Mouse (Mus musculus): ENCODE data around the gene Xpc.

The Xpc gene

GRCm38 (mm10) chr6:91522816-91523215 lies 7.1 kb upstream of the Xpc start:
- DNase-seq = no peak

DNA sequence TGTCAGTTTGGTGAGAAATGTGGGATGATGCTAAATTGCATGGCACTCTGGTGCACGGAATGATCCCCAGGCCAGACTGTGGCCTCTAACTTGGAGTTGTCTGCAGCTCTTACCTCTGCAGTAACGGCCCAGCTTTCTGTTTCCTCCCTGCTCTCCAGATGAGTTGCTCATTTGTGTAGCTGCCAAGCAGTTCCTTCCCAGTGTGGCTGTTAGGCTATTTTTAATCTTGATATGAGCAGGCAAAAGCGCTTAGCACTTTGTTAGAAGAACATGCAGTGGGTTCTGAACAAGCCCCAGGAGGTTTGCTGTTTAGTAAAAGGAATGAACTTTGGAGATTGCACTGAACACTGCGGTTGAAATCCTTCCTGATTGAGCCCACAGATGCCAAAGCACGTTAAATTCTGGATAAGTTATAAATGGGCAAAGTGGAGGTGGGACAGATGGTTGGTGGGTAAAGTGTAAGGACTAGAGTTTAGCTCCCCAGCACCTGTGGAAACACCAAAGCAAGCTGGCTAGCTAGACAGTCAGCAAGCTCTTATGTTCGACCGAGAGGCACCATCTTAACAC lies 2.8 kb upstream of the Xpc start:
- DNase-seq = no peak

GRCm38 (mm10) chr6:91514737-91515362 lies 838 bp downstream of the Xpc start:
- DNase-seq = no peak

DNA sequence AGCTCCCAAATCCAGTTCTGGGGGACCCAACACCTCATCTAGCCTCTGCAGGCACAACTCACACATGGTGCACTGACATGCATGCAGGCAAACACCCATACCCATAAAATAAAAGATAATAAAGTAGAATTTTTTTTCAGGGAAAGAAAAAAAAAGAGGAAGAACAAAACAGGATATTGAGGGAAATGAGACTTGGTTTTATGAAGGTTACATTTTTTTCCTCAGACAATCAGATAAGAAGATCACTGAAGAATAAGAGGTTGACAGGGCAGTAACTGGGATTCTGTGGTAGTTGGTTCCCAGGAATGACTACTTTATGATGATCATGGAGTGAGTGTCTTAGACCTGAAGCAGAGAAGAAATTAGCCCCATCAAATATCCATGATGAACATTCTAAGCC lies 1.6 kb downstream of the Xpc start:
- no peak for DNase-seq

DNA sequence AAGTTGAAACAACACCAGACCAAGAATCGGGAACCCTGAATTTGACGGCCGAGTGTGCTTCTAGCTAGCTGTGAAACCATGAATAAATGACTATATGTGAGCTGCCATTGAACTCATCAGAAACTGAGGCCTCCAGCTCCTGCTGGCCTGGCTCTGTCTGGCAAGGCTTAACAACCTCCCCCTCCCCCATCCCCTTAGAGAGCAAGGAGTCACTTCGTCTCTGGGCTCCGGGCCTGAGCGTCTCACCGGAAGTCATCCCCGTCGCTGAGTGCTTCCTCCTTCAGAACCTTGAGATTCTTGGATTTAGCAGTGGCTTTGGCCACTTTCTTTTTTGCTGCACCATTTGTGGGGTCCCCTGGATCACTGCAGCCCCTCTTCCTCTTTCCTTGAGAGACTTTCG lies 5.5 kb downstream of the Xpc start:
- no peak for DNase-seq

DNA sequence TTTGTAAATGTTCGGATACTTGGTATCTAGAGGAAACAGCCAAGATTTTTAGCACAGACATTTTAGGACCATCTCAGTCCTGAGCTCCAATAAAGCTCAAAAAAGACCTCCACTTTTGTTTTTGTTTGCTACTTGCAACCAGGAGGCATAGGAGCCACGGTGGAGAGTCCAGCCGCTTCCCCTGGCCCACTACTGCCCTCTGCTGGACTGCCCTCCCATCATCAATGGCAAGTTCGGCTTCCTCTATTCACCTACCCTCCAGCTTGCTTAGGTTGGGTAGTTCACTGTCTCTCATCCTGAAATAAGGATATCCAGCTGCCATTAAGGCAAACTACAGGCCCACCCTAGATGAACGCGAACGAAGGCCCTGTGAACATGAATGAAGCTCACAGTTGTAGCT lies 6.4 kb downstream of the Xpc start:
- peak; percentile 79 for DNase-seq

- no peak for DNase-seq
These were observed 7.6 kb downstream of the Xpc start for GRCm38 (mm10) chr6:91508041-91508440.

DNA sequence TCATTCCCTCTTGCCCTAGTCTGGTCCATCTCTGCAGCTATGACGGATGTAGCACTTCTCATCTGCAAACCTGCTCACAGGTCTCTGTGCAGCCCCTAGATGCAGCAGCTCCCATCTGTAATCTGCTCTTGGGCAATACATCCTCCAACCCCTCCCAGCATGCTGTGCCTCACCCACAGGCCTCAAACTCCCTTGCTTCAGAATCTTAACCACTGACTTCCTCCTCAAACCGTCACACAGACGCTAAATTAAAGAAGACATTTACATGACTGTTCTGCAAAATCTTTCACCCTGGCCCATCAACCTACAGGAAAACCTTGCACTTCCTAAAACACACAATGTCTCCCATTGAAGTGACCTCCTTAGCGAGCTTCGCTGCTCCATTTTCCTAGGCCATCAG lies 9.7 kb downstream of the Xpc start:
- DNase-seq = no peak

GRCm38 (mm10) chr6:91503302-91503701 lies 12.4 kb downstream of the Xpc start:
- no peak for DNase-seq

DNA sequence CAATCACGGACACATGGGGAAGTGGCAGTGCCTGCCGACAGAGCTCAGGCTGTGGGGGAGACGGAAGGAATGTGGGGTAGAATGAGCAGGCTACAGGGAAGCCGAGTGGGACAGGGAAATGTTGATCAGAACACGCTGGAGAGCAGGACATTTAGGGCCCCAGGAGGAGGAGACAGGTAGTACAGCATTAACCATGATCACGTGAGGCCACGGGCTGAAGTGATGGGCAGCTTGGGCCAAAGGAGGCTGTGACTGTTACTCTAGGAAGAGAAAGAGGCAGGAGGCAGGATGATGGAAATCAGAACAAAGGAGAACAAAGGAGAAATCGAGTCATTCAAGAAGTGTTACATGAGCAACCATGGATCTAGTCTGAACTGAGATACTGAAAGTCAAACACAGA lies 21.2 kb downstream of the Xpc start:
- DNase-seq = no peak

DNA sequence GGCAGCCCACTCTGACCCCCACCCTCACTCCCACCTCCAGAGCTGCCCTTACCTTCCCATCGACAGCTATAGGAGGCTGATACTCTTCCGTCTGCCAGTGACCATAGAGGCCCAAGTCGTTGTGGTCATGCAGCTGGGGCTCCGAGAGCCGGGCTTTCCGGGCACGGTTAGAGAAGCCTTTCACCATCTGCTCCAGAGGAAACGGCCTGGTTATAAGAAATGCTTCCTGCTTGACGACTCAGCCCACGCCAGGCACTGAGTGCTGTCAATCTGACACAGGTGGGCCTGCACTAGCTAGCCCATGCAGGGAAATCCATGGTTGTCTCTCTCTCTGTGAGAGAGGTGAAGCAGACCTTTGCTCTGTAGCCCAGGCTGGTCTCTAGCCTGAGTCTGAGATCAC lies 22.6 kb downstream of the Xpc start:
- DNase-seq = no peak

- DNase-seq = no peak
These were observed 24.7 kb downstream of the Xpc start for GRCm38 (mm10) chr6:91491004-91491403.

DNA sequence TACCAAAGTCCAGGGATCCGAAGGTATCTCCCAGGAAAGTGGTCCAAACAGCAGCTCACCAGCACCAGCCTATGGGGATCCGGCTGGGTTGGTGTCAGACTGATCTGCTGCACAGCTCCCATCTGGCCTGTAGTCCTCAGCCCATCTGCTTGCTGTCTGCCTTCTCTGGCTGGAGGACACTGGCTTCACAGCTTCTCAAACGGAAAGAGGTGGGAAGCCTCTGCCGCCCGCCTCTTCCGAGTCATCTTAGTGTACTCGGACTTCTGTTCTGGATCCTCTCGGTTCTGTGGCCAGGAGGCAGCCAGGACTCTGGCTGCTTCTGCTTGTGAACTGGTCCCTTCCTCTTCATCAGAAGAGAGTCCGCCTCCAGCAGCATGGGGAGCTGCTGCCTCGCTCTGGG lies 25.8 kb downstream of the Xpc start:
- DNase-seq = no peak

DNA sequence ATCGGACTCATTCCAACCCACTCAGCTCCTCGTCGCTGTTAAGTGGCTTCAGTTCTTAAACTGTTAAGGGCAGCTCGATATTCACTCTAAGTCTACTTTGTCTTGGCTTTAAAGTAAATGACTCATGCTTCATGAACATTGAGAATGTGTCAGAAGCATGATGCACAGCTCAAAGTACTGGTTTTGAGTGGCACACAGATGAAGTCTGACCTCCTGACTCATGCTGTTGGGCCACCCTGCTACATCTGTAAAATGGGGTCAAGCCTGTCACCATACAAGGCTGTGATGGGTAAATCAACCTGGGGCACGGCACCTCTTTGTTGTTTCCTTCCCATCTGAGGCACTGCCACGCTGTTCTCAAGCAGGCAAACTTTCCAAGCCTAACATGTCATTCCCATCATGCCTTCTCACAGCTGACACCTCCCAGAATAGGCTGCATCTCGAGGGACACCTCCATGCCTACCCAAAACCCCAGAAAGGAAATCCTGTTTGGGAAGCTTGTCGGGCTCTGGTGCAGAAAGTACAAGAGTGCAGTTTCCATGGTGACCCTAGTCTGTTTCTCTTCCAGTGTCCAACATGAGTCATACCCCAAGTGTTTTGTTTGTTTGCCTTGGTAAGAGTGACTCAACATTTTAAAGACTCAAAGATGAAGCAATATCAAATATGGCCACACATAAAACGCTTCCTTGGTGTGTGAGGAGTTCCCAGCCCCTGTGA lies 27.0 kb downstream of the Xpc start:
- DNase-seq = no peak

DNA sequence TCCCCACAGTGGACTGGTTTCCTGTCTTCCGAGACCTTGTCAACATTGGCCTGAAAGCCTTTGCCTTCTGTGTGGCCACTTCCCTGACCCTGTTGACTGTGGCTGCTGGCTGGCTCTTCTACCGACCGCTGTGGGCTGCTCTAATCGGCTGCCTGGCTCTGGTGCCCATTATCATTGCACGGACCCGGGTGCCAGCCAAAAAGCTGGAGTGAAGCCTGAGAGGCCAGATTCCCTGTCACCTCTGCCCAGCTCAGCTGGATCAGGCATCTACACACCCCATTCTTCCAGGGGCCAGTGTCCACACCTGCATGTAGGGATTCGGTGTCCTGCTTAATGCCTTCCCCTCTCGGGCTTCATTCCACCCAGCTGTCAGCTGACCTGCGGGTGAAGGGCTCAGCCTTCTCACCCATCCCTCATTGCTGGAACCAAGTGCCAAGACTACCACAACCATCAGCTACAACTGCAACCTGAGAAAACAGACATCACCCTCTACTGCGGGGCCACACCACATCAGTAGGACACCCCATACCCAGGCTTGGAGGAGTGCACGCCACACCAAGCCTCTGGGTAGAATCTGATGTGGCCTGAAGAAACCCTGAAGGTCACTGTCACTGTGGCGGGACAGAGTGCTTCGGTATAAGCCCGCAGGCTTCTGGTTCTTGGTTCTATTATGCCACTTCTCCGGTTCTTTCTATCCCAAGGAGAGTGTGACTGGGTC lies 28.8 kb downstream of the Xpc start:
- DNase-seq = no peak

- no peak for DNase-seq
These were observed 32.3 kb downstream of the Xpc start for GRCm38 (mm10) chr6:91483371-91483770.

- DNase-seq = no peak
These were observed 39.1 kb downstream of the Xpc start for GRCm38 (mm10) chr6:91476541-91476940.

DNA sequence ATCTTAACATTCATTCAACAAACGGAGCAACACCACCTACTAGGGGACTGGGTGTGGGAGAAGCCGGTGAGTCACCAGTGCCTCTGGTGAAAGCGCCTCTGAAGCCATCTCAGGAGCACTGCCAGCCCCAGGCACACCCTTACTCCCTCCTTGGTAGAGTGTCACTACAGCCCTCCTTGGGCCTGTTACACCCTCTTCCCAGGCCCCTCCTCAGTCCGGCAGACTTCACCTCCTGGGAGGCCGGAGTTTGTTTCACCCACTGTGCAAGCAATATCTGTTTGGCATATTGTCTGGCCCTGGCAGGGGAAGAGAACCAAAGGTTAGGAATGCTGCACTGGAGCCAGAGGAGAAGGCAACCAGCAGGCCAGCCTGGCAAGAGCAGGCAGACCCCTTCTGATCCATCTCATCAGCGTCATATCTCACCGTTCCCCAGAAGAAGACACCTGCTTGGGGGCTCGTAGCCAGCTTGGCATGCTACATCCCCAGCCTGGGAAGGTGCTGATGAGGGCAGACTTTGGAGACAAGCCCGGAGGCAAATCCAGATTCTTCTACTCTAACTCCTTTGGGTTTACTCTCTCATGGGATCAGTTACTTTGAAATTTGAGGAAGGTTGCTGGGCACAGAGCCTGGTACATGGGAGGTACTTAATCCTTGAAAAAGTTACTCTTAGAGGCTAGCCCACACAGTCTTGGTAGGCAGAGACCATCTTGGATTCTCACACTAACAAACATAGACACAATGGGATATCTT lies 41.1 kb downstream of the Xpc start:
- DNase-seq = no peak

DNA sequence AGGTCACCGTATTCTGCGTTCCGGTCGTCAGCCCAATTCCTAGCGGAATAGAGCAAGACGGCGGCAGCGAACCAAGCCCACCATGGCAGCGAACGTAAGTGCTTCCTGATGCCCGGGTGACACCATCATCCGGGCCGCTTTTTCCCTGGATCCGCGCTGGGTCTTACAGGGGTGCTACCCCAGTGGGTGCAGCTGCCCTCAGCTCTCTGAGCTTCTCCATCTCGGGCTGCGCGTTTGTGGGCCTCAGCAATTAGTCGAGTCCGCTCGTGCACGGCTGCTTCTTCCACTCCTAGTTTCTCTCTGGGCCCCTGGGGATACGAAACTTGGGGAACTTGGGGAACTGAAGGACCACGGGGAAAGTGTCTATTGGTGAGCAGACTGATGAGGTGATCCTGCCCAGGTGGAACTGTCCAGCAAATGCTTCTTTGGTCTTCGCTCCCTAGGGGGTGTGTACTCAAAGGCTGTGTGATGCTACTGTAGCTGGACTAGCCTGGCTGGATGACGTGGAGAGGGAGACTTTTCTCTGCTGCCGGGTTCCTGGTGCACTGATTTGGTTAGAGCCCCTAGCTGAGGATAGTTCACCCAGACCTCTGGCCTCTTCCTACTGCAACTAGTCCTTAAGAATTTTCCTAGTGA lies 41.8 kb downstream of the Xpc start:
- no peak for DNase-seq

- DNase-seq = peak; percentile 97
These were observed 42.6 kb downstream of the Xpc start, which contains the start of the genes Chchd4 and Tmem43 for GRCm38 (mm10) chr6:91472868-91473804. TSS of gene Chchd4 (minus strand) at chr6:91473546. TSS of gene Tmem43 (plus strand) at chr6:91473703.

DNA sequence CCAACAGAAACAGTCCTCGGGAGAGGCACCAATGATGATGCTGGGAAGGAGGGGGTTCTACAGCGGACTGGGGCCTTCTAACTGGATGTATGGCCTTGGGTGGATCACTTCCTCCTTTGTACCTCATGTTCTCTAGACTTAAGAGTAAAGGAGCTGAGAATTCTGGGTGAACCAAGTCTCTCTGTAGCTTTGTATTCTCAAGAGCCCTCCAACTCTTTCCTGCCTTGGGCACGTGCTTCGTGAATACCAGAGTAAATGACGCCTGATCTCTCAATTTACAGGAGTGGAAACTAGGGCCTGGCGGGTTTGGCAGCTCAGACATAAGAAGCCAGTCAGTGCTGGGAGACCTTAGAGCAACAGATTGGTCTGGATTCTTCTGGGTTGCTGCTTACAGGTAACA lies 43.4 kb downstream of the Xpc start:
- no peak for DNase-seq

Data from right cerebral cortex, postnatal 4 days (tissue).